Mouse (Mus musculus) gonadal fat pad, adult 2 months (tissue): ENCODE results near the gene Nppc. TPM values are rescaled to one million over a fixed set of nuclear protein-coding genes. Genes with fewer than 3 reads are reported as not detected.
A peak's percentile ranks its signal among the peaks of the same experiment; 100 is the strongest.

Experiments used
- DNase-seq: peaks from one replicate; pipeline ENCODE4 v3.0.0-alpha.2; 2012; ENCODE audit warnings: low read depth
- polyA plus RNA-seq: library from polyadenylated mRNA; depleted of rRNA; stranded (reverse); fragments of >200 nt; gene quantifications from 2 replicates; pipeline ENCODE4 v1.2.3, GENCODE M21; 2012; rRNA removed

The Nppc gene
- polyA plus RNA-seq, 1 experiment: not detected

GRCm38 (mm10) chr1:86652675-86653074, 17.7 kb downstream of the Nppc start:
- no peak for DNase-seq

GRCm38 (mm10) chr1:86650272-86650671, 20.1 kb downstream of the Nppc start:
- DNase-seq: no peak

DNA sequence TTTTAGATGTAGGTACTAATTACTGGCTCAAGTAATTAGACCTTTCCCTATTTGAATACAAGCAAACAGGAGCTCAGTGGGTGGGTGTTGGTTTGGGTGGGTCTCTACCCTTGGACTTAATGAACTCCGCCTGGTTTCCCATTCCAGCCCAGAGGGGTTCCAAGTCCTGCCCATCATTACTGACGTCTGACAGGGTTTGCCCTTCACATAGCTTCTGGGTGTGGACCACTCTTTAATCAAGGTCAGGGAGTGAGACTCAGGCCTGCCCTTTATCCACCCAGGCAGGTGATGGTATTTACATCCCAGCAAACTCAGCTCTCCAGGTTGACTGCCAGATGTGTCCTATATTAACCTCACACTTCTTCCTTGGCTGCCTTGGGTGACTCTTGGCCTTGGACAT, 22.9 kb downstream of the Nppc start:
- no peak for DNase-seq

DNA sequence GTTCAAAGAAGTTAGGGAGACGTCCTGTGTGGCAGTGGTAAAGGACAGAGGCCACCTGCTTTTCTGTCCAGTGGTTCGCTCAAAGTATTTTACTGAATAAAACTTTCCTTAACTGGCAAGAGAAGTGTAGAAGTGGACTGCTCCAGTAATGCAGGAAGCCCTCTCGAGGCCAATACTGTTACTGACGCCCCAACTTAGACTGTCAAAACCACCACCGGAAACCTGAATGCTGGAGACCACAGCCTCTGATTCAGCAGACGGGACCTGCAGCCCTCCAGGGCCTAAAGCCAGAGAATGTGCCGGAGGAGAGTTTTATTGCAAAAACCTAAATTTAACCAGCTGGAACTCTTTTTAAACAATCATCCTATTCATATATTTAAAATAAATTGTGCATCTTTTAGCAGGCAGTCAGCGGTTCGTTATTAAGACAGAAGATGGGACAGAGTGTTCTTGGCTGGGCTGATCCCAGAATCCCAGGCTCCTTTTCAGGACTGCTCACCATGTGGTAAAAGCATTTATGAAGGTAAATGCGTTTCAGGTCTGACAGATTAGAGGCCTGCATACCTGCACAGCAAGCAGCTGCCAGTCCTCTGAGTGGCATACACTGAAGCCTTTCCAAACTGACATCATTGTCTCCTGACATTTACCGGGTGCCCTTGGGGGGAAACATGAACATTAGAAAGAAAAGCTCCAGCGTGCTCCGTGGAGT, 27.1 kb downstream of the Nppc start:
- DNase-seq: no peak

DNA sequence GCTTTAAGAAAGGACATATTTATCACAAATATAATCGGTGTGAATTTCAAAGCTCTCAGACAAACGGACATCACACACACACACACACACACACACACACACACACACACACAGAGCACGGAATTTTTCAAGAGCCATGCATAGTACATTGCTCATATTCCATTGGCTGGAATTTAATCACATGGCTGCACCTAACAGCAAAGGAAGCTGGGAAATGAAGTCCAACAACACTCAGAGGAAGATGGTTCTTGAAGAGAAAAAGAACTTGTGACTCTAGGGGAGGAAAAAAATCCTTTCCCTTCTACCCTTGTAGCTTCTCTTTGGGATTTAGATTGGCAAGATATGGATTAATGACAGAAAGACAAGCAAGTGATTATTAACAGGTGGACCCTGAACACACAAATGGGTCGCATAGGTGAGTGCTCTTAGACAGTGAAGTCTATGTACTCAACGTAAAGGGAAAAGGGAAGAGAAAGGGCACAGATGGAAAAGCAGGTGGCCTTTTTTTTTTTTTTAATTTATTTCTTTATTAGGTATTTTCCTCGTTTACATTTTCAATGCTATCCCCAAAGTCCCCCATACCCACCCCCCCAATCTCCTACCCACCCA, 35.5 kb downstream of the Nppc start:
- no peak for DNase-seq

DNA sequence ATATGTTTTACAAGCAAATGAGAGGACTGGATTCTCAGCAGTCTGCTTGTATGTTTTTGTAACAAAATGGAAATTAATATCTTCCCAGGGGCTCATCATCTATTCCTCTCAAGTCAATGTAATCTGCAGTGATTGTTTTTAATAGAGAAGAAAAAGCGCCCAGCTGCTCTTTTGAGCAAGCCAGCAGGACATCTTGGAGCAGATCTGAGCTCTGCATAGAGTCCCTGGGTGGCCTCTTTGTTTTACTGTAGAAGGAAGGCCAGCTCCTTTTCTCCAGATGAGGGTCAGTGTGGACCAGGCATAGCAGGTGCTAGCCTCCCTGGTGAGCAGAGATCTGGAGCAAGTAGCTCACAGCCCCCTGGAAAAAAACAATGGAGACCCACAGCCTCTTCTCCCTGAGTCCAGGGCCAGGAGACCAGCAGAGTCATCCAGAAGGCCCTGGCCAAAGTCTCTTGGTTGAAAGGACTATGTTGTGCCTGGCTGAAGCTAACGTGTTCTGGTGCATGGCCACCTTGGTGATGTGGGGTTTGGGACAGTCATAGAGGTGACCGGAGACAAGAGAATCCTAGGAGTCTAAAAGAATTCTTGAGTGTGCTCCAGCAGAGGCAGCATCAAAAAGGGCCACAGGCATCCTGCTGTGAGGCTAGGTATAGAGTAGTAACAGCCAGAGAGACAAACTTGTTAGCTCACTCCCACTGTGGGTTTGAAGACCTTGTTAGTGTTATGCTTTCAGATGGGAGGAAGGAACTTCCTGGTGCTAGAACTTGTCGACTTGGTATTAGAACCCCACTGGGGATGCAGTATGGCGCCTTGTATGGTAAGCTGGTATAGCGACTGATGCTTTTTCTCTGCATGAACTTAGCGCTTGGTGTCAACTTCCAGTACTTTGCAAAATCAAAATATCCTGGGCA, 36.3 kb downstream of the Nppc start:
- DNase-seq: no peak

DNA sequence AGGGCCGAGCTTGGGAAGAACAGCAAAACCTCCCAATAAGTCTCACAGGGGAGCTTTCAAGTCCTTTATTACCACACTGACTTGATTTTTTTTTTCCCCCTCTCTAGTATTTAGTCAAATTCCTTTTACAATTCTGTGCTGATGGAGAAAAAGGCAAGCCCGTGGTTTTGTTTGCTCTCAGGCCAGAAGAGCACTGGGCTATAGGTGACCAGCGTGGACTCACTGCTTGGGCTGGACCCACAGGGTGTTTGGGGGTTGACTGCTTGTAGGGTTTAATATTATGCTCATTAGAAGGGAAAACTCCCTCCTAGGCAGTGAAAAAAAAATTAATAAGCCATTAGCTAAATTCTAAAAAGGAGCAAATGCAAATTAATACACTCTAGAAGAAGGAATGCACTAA, 36.9 kb downstream of the Nppc start:
- DNase-seq: no peak

DNA sequence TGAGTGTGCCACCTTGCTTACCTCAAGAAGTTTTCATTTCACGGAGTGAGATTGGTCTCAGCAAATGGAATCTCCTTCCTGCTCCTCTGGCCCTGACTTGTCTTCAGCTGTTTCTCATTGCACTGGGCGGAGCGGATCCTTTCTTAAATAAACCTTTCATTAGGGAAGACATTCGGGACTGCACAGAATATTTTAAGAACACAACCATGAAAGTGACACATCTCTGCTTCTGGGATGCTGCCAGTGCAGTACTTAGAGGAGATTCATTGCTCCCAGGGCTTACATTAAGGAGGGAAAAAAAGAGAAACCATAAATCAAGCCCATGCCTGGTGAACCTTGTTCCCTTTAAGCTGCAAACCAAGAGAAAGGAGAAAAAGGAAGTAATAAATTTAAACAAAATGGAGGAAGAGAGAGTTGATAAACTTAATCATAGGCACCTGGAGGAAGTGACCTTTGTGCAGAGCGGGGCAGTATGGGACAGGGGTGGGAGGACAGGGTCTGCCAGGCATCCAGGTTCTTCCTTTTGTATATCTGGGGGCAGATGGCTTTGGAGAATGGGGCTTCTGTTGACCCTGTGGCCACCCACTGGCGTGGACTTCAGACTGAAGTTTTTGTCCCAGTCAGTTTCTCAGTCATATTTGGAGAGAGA, 37.5 kb downstream of the Nppc start:
- no peak for DNase-seq

GRCm38 (mm10) chr1:86630527-86630926, 39.8 kb downstream of the Nppc start:
- no peak for DNase-seq

DNA sequence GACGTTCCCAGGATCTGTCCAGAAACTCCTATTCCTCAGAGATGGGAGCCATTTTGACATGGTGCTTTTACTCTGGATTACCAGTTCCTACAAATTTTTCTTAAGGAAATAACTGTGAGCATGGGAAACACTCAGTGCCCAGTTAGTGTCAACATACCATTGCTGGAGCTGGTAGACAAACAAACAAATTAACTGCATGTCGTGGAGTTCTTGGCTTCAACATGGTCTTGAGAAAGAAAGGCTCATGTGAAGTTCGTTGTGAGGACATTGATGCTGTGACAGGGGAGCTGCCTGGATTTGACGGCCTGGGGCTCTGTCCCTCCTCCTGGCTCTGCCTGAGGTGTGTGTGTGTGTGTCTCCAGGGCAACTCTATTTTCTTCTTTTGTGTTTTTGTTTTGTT, 40.4 kb downstream of the Nppc start:
- DNase-seq: no peak

DNA sequence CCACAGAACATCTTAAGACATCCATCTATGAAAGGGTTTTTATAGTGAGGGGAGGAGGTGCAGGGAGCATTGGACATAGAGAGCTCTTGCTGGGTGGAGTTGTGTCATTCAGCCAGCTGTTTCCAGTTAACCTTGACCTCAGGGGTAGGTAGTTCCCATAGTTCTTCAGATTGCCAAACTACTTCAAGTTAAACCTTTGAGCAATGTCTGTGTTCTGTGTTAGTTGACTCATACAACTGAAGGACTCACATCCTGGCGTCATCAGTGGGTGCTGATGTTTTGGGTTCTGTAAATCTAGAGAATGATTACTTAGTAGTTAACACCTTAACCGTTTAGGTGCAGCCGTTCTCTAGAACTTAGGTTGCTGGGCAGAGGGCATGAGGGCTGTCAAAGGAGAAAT, 42.1 kb downstream of the Nppc start:
- DNase-seq: peak; percentile 14

- no peak for DNase-seq
Measured at GRCm38 (mm10) chr1:86623001-86624000, 47.1 kb downstream of the Nppc start.

GRCm38 (mm10) chr1:86622296-86622695, 48.1 kb downstream of the Nppc start:
- no peak for DNase-seq

- DNase-seq: no peak
Measured at GRCm38 (mm10) chr1:86618454-86619125, 51.8 kb downstream of the Nppc start.

Other genes with a start within 250 kb of the Nppc start
- 0.20 and 0.58 TPM in 2 replicates for gene Nmur1, start 244.3 kb downstream of the Nppc start, polyA plus RNA-seq
- 0.78 and 1.3 TPM in 2 replicates for gene Tex44, start 244.2 kb downstream of the Nppc start, polyA plus RNA-seq
- 380 and 511 TPM in 2 replicates for gene Ptma, start 143.8 kb downstream of the Nppc start, polyA plus RNA-seq
- 15.7 and 17.5 TPM in 2 replicates for gene Pde6d, start 87.9 kb downstream of the Nppc start, polyA plus RNA-seq
- 28.3 and 31.2 TPM in 2 replicates for gene Cops7b, start 87.7 kb downstream of the Nppc start, polyA plus RNA-seq
- 13.7 and 13.9 TPM in 2 replicates for gene Dis3l2, start 33.2 kb upstream of the Nppc start, polyA plus RNA-seq